Mouse (Mus musculus): ENCODE measurements around the gene Popdc2.
"Not testable (repeated sequence)": the region's sequence is repeated elsewhere in the genome, so short reads cannot be mapped to it uniquely, and the experiment has no call there.

Popdc2 gene

GRCm38 (mm10) chr16:38361933-38362332, at the start of gene Popdc2:
Gene Popdc2 (plus strand): TSS chr16:38362209.
- DNase-seq (ENCODE audit: low spot score in 2 of 2) = peak; percentile 88

GRCm38 (mm10) chr16:38318492-38318891, 43.5 kb upstream of the Popdc2 start:
- DNase-seq (ENCODE audit: low spot score in 2 of 2) = no peak

- no peak for DNase-seq (ENCODE audit: low spot score in 2 of 2)
These were observed 42.9 kb upstream of the Popdc2 start for GRCm38 (mm10) chr16:38319087-38319486.

GRCm38 (mm10) chr16:38321452-38321935, 40.5 kb upstream of the Popdc2 start:
- DNase-seq (ENCODE audit: low spot score in 2 of 2) = no peak

- no peak for DNase-seq (ENCODE audit: low spot score in 2 of 2)
These were observed 37.7 kb upstream of the Popdc2 start for GRCm38 (mm10) chr16:38324311-38324710.

GRCm38 (mm10) chr16:38326778-38327397, 35.1 kb upstream of the Popdc2 start:
- no peak for DNase-seq (ENCODE audit: low spot score in 2 of 2)

- no peak for DNase-seq (ENCODE audit: low spot score in 2 of 2)
These were observed 32.7 kb upstream of the Popdc2 start for GRCm38 (mm10) chr16:38329340-38329739.

GRCm38 (mm10) chr16:38334431-38334830, 27.6 kb upstream of the Popdc2 start:
- no peak for DNase-seq (ENCODE audit: low spot score in 2 of 2)

GRCm38 (mm10) chr16:38338077-38338476, 23.9 kb upstream of the Popdc2 start:
- DNase-seq (ENCODE audit: low spot score in 2 of 2) = not testable (repeated sequence)

GRCm38 (mm10) chr16:38341396-38342324, 20.3 kb upstream of the Popdc2 start, which contains the start of gene Maats1:
Gene Maats1 (minus strand): TSS chr16:38342143.
- peak; percentile 66 to 80 for DNase-seq (ENCODE audit: low spot score in 2 of 2)

- DNase-seq (ENCODE audit: low spot score in 2 of 2) = no peak
These were observed 16.9 kb upstream of the Popdc2 start for GRCm38 (mm10) chr16:38344941-38345725.

- DNase-seq (ENCODE audit: low spot score in 2 of 2) = peak; percentile 97
These were observed 15.3 kb upstream of the Popdc2 start, which contains the start of the genes Cox17 and Gm21987 for GRCm38 (mm10) chr16:38346529-38347325. Gene Cox17 (plus strand): TSS chr16:38346991. Gene Gm21987 (plus strand): TSS chr16:38347040.

- DNase-seq (ENCODE audit: low spot score in 2 of 2) = no peak
These were observed 14.4 kb upstream of the Popdc2 start for GRCm38 (mm10) chr16:38347588-38347987.

- DNase-seq (ENCODE audit: low spot score in 2 of 2) = no peak
These were observed 13.7 kb upstream of the Popdc2 start for GRCm38 (mm10) chr16:38348217-38348761.

- no peak for DNase-seq (ENCODE audit: low spot score in 2 of 2)
These were observed 12.1 kb upstream of the Popdc2 start for GRCm38 (mm10) chr16:38349881-38350280.

GRCm38 (mm10) chr16:38350361-38350855, 11.6 kb upstream of the Popdc2 start:
- DNase-seq (ENCODE audit: low spot score in 2 of 2) = peak; percentile 82 to 84

GRCm38 (mm10) chr16:38350939-38351338, 11.1 kb upstream of the Popdc2 start:
- DNase-seq (ENCODE audit: low spot score in 2 of 2) = no peak

- peak in 1 of 2 experiments; percentile 71 for DNase-seq (ENCODE audit: low spot score in 2 of 2)
These were observed 10.0 kb upstream of the Popdc2 start for GRCm38 (mm10) chr16:38352031-38352430.

GRCm38 (mm10) chr16:38352851-38353250, 9.2 kb upstream of the Popdc2 start:
- DNase-seq (ENCODE audit: low spot score in 2 of 2) = no peak

- no peak for DNase-seq (ENCODE audit: low spot score in 2 of 2)
These were observed 8.4 kb upstream of the Popdc2 start for GRCm38 (mm10) chr16:38353642-38354041.
